Mouse (Mus musculus) limb, embryonic 10.5 days (tissue): ENCODE results near the gene Mgat1. TPM values are rescaled to one million over a fixed set of nuclear protein-coding genes. Genes with fewer than 3 reads are reported as not detected.
"Not testable (repeated sequence)": the region's sequence is repeated elsewhere in the genome, so short reads cannot be mapped to it uniquely, and the experiment has no call there.

ENCODE experiments used
- DNase-seq: peaks from one replicate; pipeline ENCODE4 v3.0.0-alpha.2; 2017; ENCODE audit warnings: low spot score
- H3K27ac ChIP-seq: fragments of 300-500 bp; sonication (generic); 2 replicates; pipeline ENCODE4 v1.5.1; 2016; ENCODE audit warnings: mild to moderate bottlenecking
- H3K27me3 ChIP-seq: fragments of 300-500 bp; sonication (generic); 2 replicates; pipeline ENCODE4 v1.6.1; 2016; ENCODE audit warnings: low read depth, mild to moderate bottlenecking; ENCODE audit not compliant: poor library complexity, severe bottlenecking
- H3K36me3 ChIP-seq: fragments of 300-500 bp; sonication (generic); 2 replicates; pipeline ENCODE4 v1.6.1; 2016; ENCODE audit warnings: mild to moderate bottlenecking, moderate library complexity
- H3K4me1 ChIP-seq: fragments of 300-500 bp; sonication (generic); 2 replicates; pipeline ENCODE4 v1.6.1; 2016
- H3K4me3 ChIP-seq: fragments of 300-500 bp; sonication (generic); 2 replicates; pipeline ENCODE4 v1.5.1; 2016; ENCODE audit warnings: mild to moderate bottlenecking, moderate library complexity
- H3K9me3 ChIP-seq: fragments of 300-500 bp; sonication (generic); replicated peaks from 2 replicates; pipeline ENCODE4 v1.6.1; 2016; ENCODE audit warnings: mild to moderate bottlenecking
- WGBS: fragments of 180-500 bp; shearing (Covaris S2); methylation state at CpG from one replicate; pipeline ENCODE4 v1.1.7; 2016; 5-methylcytosine and 5-hydroxymethylcytosine counted together
- polyA plus RNA-seq: library from polyadenylated mRNA; unstranded; fragments of >200 nt; fragmentation: Nextera tagmentation; extraction: Ambion mirVana; gene quantifications from 2 replicates; pipeline ENCODE4 v1.2.1, GENCODE M21; 2016

Mgat1 gene
- 40.0 and 46.0 TPM in 2 replicates for polyA plus RNA-seq

DNA sequence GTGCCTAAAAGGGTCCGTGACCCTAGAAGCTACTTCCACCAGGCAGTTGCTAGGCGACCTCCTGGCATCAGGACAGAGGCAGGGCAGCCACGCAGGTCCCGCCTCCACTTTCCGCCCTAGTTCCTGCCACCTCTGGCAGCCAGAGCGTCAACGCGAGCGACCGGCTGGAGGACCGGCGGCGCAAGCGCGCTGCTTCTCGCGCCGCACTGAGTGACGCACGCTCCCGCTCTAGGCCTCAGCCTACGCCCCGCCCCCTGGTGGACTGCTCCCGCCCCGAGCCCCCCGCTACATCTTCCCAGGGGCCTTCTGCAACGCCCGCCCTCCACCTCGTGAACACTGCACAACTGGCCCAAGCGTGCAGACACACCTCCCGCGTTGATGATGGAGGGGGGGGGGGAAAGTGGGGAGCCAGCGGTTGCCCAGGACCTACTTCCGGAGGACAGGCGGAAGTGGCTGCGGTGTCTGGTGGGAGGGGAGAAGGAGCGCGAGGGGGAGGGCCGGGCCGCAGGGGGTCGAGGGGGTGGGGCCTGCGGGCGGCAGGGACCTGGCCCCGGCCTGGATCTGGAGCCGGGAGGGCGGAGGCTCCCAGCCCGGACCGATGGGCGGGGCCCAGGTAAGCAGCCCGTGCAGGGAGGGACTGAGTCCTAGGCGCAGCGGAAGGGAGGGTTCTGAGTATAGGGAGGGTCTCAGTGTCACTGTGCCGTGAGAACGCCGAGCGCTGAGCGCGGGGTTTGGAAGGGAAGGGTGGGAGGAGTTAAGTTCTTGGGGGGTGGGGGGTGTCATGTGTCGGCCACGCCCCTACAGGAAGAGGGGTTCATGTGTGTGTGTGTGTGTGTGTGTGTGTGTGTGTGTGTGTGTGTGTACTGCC lies at the start of gene Mgat1:
Gene Mgat1, plus strand, starts transcription at position 465 of the 868 bp plus-strand sequence.
- WGBS = under 1% methylated on average over 57 of the region's 60 CpGs
- DNase-seq = peak; percentile 97

DNA sequence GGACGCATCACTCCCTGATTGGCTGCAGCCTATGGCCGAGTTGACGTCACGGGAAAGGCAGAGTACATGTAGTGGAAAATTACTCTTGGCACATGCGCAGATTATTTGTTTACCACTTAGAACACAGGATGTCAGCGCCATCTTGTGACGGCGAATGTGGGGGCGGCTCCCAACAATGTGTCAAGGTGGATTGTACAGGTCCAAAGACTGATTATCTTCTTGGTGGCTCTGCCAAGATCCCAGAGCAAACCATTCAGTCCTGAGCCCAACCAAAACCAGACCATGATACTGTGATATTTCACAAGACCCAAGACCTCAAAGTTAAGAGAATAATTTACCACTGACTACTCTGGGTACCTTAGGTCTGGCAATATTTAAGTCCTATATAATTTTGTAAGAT lies 49.2 kb upstream of the Mgat1 start:
- 97% methylated on average over 9 of the region's 9 CpGs for WGBS

More for the DNA sequence above, at the start of gene Mgat1:
- Histone ChIP-seq H3K27ac (peak within 1 kb of the TSS; percentile 90), H3K4me1 (peaks cover 40% of the 10 kb centered on the region), H3K9me3 (no peaks in the 10 kb centered on the region), H3K27me3 (no peaks in the 10 kb centered on the region), H3K36me3 (no peaks in the 10 kb centered on the region), H3K4me3 (peak within 1 kb of the TSS; percentile 61)

DNA sequence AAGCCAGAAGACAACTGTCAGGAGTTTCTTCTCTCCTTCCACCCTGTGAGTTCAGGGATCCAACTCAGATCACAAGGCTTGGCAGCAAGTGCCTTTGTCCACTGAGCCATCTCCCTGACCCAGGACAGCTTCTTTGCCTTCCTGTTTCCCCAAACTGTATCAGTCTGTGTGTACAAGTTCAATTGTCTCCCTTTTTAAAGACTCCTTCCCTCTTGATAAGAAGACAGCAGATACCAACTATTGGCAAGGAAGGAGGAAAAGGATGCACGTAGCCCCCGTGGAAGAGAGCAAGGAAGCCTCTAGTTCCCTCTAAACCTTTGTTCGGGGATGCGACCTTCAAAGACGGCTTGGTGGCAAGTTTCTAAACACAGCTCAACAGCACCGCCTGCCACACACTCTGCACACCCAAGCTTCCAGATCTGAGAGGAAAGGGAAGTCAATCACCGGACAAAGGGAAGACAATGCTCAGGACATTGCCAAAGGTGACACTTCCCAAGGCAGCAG lies 48.1 kb upstream of the Mgat1 start:
- Histone ChIP-seq H3K27ac (no peak overlapping the region), H3K9me3 (no peaks in the 10 kb centered on the region), H3K27me3 (no peaks in the 10 kb centered on the region), H3K36me3 (no peaks in the 10 kb centered on the region), H3K4me1 (no peaks in the 10 kb centered on the region), H3K4me3 (no peak overlapping the region)
- 92% methylated on average over 7 of the region's 7 CpGs for WGBS
- DNase-seq = no peak

More for the DNA sequence above, 49.2 kb upstream of the Mgat1 start:
- H3K9me3 ChIP-seq, H3K27me3 ChIP-seq, DNase-seq, H3K36me3 ChIP-seq, H3K4me3 ChIP-seq, H3K4me1 ChIP-seq, H3K27ac ChIP-seq: not testable (repeated sequence)

DNA sequence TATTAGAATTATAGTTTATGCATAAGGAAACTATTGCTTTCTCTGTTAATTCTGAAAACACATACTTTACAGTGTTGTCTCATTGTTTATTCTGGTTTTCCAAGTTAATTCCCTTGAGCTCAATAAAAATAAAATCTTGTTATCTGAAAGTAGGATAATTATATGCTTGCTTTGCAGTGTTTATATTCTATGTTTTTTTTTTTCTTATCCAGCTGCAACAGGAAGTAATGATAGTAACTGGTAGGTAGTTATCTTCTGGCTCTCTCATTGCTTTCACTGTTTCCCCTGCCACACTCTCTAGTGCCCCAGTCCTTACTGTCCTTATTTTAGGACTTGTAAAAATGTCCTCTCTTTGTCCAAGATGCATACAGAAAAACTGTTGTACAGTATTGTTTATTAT lies 43.3 kb upstream of the Mgat1 start:
- no peak overlapping the region for H3K27ac ChIP-seq

DNA sequence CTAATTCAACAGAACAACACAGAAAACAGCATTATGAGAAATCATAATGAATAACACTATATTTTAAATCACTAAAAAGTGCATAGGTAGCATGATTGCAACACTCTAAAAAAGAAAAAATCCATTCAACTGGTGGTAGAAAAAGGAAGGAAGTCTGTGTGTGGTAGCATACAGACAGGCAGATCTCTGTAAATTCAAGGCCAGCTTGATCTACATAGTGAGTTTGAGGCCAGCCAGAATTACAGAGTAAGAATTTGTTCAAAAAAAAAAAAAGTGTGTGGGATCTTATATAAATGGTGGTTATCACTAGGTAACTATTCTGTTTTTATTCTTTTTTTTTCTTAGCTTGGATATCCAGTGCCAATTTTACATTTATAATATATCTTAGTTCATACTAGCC lies 42.8 kb upstream of the Mgat1 start:
- DNase-seq = no peak
- Histone ChIP-seq H3K27ac (no peak overlapping the region), H3K4me1 (peaks cover 16% of the 10 kb centered on the region), H3K36me3 (peaks cover 1% of the 10 kb centered on the region), H3K4me3 (no peak overlapping the region), H3K9me3 (no peaks in the 10 kb centered on the region), H3K27me3 (no peaks in the 10 kb centered on the region)

More for the DNA sequence above, 43.3 kb upstream of the Mgat1 start:
- DNase-seq = no peak
- H3K27me3 ChIP-seq = no peaks in the 10 kb centered on the region
- H3K9me3 ChIP-seq = no peaks in the 10 kb centered on the region
- no peaks in the 10 kb centered on the region for H3K36me3 ChIP-seq
- H3K4me1 ChIP-seq = peaks cover 16% of the 10 kb centered on the region
- H3K4me3 ChIP-seq = no peak overlapping the region

DNA sequence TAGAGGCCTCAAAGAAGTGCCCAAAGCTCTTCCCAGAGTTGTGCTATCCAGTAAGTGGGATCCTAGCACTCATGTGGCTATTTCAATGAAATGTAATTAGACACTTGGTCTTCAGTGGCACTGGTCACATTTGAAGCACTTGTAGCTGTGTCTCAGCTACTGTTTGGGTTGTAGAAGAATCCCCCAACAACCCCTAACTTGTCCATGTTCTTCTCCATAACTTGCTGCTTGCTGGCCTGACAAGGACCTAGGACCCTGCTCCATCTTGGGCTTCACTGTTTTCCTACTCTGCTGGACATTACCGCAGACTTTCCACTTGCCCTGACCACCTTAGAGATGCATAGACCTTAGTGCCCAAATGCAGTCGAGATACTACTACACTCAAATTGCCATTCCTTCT lies 41.9 kb upstream of the Mgat1 start:
- Histone ChIP-seq H3K36me3 (peaks cover 11% of the 10 kb centered on the region), H3K27me3 (no peaks in the 10 kb centered on the region), H3K4me1 (peaks cover 16% of the 10 kb centered on the region), H3K27ac (peak overlapping the region; percentile 100), H3K4me3 (peak overlapping the region; percentile 89), H3K9me3 (no peaks in the 10 kb centered on the region)
- WGBS = 74% methylated on average over 2 of the region's 2 CpGs
- peak; percentile 30 for DNase-seq

DNA sequence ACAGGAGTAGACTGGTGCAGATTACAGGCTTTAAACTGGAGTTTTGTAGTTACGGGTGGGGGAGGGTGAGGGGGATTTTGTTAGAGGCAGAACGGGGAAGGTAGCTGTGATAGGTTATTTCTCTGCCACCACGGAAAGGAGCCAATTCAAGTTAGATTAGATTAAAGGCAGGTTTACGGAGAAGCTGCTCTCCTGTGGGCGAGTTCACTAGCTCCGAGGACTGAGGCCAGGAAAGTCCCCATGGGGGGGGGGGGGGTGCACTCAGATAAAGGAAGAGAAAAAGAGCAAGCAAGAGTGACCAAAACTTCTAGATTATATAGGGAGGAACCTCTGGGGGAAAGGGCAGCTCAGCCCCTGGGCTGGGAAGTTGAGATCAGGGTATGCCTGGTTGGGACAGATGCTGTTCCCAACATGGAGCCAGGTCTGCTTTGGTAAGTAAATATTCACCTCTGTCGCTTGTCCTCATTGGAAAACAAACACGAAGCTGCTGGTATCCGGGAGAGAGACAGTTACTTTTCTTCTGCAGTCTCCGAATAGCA lies 41.4 kb upstream of the Mgat1 start:
- Histone ChIP-seq H3K27ac (peak overlapping the region; percentile 100), H3K4me1 (peaks cover 16% of the 10 kb centered on the region), H3K4me3 (peak overlapping the region; percentile 89), H3K36me3 (peaks cover 16% of the 10 kb centered on the region), H3K9me3 (no peaks in the 10 kb centered on the region), H3K27me3 (no peaks in the 10 kb centered on the region)
- peak; percentile 52 for DNase-seq
- 9% methylated on average over 10 of the region's 10 CpGs for WGBS

DNA sequence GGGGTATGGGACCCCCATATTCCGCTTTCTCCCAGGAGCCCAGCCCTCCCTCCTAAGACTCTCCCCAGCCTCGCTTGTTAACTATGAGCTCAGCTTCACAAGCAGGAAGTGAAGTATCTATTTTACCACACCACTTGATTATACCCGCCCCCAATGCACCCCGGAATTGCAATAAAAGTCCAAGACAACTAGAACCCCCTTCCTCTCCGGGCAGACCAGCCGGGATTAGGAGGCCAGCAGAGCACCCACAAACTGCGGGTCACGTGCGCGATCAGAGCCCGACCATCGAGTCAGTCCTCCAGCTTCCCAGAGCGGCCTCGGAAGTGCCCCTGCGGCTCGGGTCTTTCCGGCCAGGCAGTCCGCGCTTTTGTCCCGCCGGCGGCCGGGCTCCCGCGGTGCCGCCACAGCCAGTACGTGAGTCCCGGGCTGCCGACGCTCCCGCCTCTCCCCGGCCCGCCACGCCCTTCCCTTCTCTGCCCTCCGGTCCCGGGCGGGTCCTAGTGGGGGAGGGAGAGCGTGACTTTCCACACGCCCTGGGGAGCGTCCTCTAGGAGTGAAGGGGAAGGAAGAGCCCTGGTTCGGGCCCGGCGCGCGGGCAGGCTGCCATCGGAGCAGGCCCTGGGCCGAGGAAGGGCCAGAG lies 40.7 kb upstream of the Mgat1 start, which contains the start of gene Zfp62:
Gene Zfp62, plus strand, starts transcription at position 164 of the 640 bp plus-strand sequence.
- Histone ChIP-seq H3K9me3 (no peaks in the 10 kb centered on the region), H3K36me3 (peaks cover 19% of the 10 kb centered on the region), H3K27ac (peak within 1 kb of the TSS; percentile 100), H3K4me1 (peaks cover 16% of the 10 kb centered on the region), H3K4me3 (peak within 1 kb of the TSS; percentile 89), H3K27me3 (no peaks in the 10 kb centered on the region)
- DNase-seq = peak; percentile 96
- WGBS = under 1% methylated on average over 47 of the region's 47 CpGs

DNA sequence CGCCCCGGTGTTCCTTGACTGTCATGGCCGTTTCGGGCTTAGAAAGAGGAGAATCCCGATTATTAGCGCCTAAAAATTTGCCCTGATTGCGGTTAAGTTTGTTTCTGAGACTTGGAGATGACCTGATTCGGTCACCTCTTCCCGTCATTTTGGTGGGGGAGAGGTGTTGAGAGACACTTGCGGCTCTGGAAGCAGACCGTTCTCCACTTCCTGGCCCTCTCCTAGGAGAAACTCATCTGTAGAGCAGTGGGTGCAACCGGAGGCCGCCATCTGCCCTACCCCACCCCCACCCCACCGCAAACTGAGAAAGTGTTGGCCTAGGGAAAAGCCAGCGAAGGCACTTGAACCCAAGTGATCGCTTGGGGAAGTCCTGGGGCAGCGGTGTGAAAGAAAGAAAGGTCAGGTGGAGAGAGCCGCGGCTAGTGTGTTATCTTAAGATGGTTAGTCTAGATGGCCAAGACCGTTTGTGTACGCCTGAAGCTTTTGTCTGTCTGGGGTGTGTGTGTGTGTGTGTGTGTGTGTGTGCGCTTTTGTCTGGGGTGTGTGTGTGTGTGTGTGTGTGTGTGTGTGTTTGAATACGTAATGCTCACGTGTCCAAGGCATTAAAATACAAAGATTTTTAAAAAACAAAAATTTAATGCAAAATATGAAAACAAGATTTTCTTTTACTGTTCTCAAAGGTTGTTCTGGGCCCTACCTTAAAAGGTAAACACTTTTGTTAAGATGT lies 40.1 kb upstream of the Mgat1 start:
- Histone ChIP-seq H3K4me1 (peaks cover 16% of the 10 kb centered on the region), H3K27me3 (no peaks in the 10 kb centered on the region), H3K4me3 (peak overlapping the region; percentile 89), H3K27ac (peak overlapping the region; percentile 100), H3K9me3 (no peaks in the 10 kb centered on the region), H3K36me3 (peaks cover 22% of the 10 kb centered on the region)
- under 1% methylated on average over 24 of the region's 24 CpGs for WGBS
- peak; percentile 80 for DNase-seq

DNA sequence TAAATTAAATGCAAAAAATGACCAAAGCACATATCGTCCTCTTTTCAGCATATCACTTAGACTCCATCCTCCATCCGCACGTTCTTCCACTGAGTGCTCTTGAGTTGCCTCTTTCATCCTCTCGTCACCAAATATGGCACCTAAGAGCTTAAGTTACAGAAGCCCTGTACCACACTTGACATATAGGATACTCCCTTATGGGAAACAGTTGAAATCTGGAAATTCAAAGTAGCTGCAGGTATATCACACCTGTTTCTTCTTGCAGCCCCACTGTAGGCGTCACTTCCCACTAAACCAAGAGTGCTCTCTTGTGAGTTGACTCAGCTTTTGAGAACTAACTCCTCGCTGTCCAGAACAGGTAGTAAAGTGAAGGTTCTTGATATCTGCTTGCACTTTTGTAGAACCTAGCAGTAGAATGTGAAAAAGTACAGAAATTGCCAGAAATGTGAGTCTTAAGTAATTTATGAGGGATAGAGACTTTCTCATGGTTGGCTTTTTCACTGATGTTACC lies 38.9 kb upstream of the Mgat1 start:
- DNase-seq = no peak
- H3K4me1 ChIP-seq = peaks cover 16% of the 10 kb centered on the region
- H3K27me3 ChIP-seq = no peaks in the 10 kb centered on the region
- no peaks in the 10 kb centered on the region for H3K9me3 ChIP-seq
- peaks cover 22% of the 10 kb centered on the region for H3K36me3 ChIP-seq
- WGBS = 90% methylated on average over 6 of the region's 6 CpGs
- no peak overlapping the region for H3K27ac ChIP-seq
- peak overlapping the region; percentile 89 for H3K4me3 ChIP-seq

DNA sequence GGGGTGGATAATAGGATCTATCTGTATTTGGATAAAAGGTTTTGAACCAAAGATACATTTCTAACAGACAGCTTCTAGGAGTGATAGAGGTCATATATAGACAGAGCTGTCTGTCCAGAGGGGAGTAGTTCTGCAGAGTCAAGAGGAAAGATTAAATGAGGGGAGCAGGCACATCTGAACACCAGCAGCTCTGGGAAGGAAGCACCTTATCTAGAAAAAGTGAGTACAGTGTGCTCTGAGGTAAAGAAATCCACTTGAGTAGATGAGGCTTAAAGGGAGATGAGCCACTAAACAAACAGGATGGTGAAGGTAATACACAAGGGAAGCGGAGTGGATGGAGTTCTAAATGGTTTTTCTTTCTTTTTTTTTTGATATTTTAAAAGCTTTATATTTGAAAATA lies 36.5 kb upstream of the Mgat1 start:
- H3K4me3 ChIP-seq = no peak overlapping the region
- no peak overlapping the region for H3K27ac ChIP-seq
- no peaks in the 10 kb centered on the region for H3K27me3 ChIP-seq
- peaks cover 9% of the 10 kb centered on the region; the same call in 1 of the 2 replicates for H3K4me1 ChIP-seq
- no peaks in the 10 kb centered on the region for H3K9me3 ChIP-seq
- 97% methylated on average over 1 of the region's 1 CpGs for WGBS
- peaks cover 38% of the 10 kb centered on the region for H3K36me3 ChIP-seq
- no peak for DNase-seq

DNA sequence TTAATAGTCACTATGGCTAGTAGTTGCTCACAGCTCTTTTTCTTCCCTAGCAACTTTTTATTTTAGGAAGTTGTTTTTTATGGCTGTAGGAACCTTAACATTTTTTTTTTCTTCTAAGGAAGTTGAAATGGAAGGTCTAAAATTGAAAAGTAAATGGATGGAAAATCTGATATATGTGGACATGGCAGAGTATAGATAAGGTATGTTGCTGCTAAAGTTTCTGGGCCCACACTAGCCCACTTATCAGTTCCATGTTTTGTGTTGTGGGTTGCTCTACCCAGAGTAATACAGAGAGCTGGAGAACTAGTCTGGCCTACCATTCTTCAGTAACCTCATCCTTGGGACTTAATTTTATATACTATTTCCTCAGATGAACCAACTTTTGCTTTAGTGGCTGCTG lies 31.4 kb upstream of the Mgat1 start:
- no peak overlapping the region for H3K4me3 ChIP-seq
- no peak for DNase-seq
- H3K27ac ChIP-seq = no peak overlapping the region
- H3K27me3 ChIP-seq = no peaks in the 10 kb centered on the region
- peaks cover 73% of the 10 kb centered on the region for H3K36me3 ChIP-seq
- no peaks in the 10 kb centered on the region for H3K9me3 ChIP-seq
- H3K4me1 ChIP-seq = no peaks in the 10 kb centered on the region
